Comparison of ENCODE assay signal across 21 mouse cellular contexts in genomic region chr3:144708612-144709011, GRCm38 (mm10). TPM values are rescaled to one million over a fixed set of nuclear protein-coding genes. Genes with fewer than 3 reads are reported as not detected.
DNase-seq lines count a peak whose midpoint lies in the region; ATAC-seq and TF ChIP-seq lines count a peak whose summit lies in the region.
"Had no signal": no experiment of that assay in that cellular context is flagged by ENCODE, and none has a peak within 500 bp of the region (broad histone marks: within the 10 kb centered on the region; RNA-seq: fewer than 3 reads in every experiment).

No protein-coding gene starts in this region.

- H3K4me1 ChIP-seq in heart, embryonic 10.5 days = 0 out of 2 replicates have a peak, but pooled peaks cover 6% of the 10 kb centered on the region
- H3K4me1 ChIP-seq in liver, adult 2 months (ENCODE audit: control insufficient read depth, insufficient read depth, low read length) = peaks cover 3% of the 10 kb centered on the region; the same call in 1 of the 2 replicates
- no peaks in the 10 kb centered on the region for H3K4me1 ChIP-seq in liver, embryonic 16.5 days (ENCODE audit: control insufficient read depth, low read depth, low read length)
- H3K4me1 ChIP-seq in liver, postnatal 0 days (ENCODE audit: insufficient read depth) = no peaks in the 10 kb centered on the region

- no peak overlapping the region for H3K4me2 ChIP-seq in liver, embryonic 16.5 days (ENCODE audit: low read depth, low read length)
- H3K4me2 ChIP-seq in liver, postnatal 0 days (ENCODE audit: low read depth, low read length) = no peak overlapping the region

- H3K9me3 ChIP-seq in heart, embryonic 10.5 days = no peaks in the 10 kb centered on the region
- no peaks in the 10 kb centered on the region for H3K9me3 ChIP-seq in liver, embryonic 16.5 days (replicated peaks; ENCODE audit: control insufficient read depth, low read length)
- H3K9me3 ChIP-seq in liver, postnatal 0 days (ENCODE audit: low read length) = no peaks in the 10 kb centered on the region
- H3K9me3 ChIP-seq: G1E had no signal

- H3K79me2 ChIP-seq in liver, adult 2 months (ENCODE audit: control insufficient read depth, insufficient read depth, low read length) = peaks cover 9% of the 10 kb centered on the region; the same call in 1 of the 2 replicates

- ATAC-seq in liver, embryonic 16.5 days (ENCODE audit: low read depth) = 0 out of 2 replicates have a peak, but pooled peaks have one; percentile 16
- no peak for ATAC-seq in liver, postnatal 0 days
- ATAC-seq: activated CD4-positive, CD25-positive, alpha-beta regulatory T cell, adult 4 months; CD4-positive, CD25-positive, alpha-beta regulatory T cell, adult 4 months; Patski had no signal

- DNase-seq in heart, adult 11 months = peak; percentile 80
- no peak for DNase-seq in heart, embryonic 10.5 days (ENCODE audit: low spot score)
- peak; percentile 75 for DNase-seq in liver, adult 2 months (ENCODE audit: extremely low read depth, low read depth, low spot score)
- no peak for DNase-seq in liver
- DNase-seq in liver, postnatal 0 days = no peak
- DNase-seq: adrenal gland, adult 2 months; adrenal gland, adult 8-10 months; adrenal gland, postnatal 10 days; adrenal gland, postnatal 14 days; adrenal gland, postnatal 25 days; adrenal gland, postnatal 36 days; B cell, adult 2 months; cerebellum, adult 11 months; cerebellum, adult 11-12 months; cerebellum, adult 18-20 months had no signal

- H3K9ac ChIP-seq in liver, adult 2 months (ENCODE audit: low read depth, low read length) = no peak overlapping the region
- H3K9ac ChIP-seq in liver, embryonic 16.5 days (ENCODE audit: low read depth, low read length) = no peak overlapping the region
- no peak overlapping the region for H3K9ac ChIP-seq in liver, postnatal 0 days (replicated peaks)

- no peak overlapping the region for H3K27ac ChIP-seq in heart, embryonic 10.5 days
- no peak overlapping the region for H3K27ac ChIP-seq in liver, adult 2 months (replicated peaks; ENCODE audit: insufficient read depth, low read depth, low read length)
- H3K27ac ChIP-seq in liver, embryonic 16.5 days (ENCODE audit: low read length) = no peak overlapping the region
- H3K27ac ChIP-seq in liver, postnatal 0 days (ENCODE audit: low read depth) = no peak overlapping the region

- 85% methylated on average over 5 of the region's 5 CpGs for WGBS in heart, embryonic 10.5 days
- 40% methylated on average over 5 of the region's 5 CpGs for WGBS in liver, adult 2 months
- 85% methylated on average over 5 of the region's 5 CpGs for WGBS in liver, embryonic 16.5 days (ENCODE audit: insufficient replicate concordance)
- 79% methylated on average over 5 of the region's 5 CpGs for WGBS in liver, postnatal 0 days (ENCODE audit: insufficient replicate concordance)

- TF ChIP-seq EP300 in liver, postnatal 0 days (IDR thresholded peaks at IDR 0.05; ENCODE audit: low read depth) = no peak

- no peak for TF ChIP-seq CTCF in liver, adult 2 months (IDR thresholded peaks at IDR 0.05; ENCODE audit: low read depth, low read length)
- no peak for TF ChIP-seq CTCF in liver, postnatal 0 days (IDR thresholded peaks at IDR 0.05; ENCODE audit: low read depth)

- no peak for TF ChIP-seq POLR2A in liver, adult 2 months (IDR thresholded peaks at IDR 0.05; ENCODE audit: extremely low read depth, insufficient read depth, low read length)

- peaks cover 78% of the 10 kb centered on the region for H3K36me3 ChIP-seq in heart, embryonic 10.5 days
- H3K36me3 ChIP-seq in liver, adult 2 months (ENCODE audit: control insufficient read depth, insufficient read depth, low read length) = peaks cover 34% of the 10 kb centered on the region
- peaks cover 28% of the 10 kb centered on the region for H3K36me3 ChIP-seq in liver, embryonic 16.5 days (ENCODE audit: control insufficient read depth, insufficient read depth)
- H3K36me3 ChIP-seq in liver, postnatal 0 days (replicated peaks; ENCODE audit: insufficient read depth, low read length) = peaks cover 43% of the 10 kb centered on the region

- H3K4me3 ChIP-seq in heart, embryonic 10.5 days = no peak overlapping the region
- no peak overlapping the region for H3K4me3 ChIP-seq in liver, adult 2 months (ENCODE audit: insufficient read depth, low read depth, low read length)
- no peak overlapping the region for H3K4me3 ChIP-seq in liver, embryonic 16.5 days (ENCODE audit: low read depth, low read length)
- no peak overlapping the region for H3K4me3 ChIP-seq in liver, postnatal 0 days (ENCODE audit: low read depth, low read length)

- no peaks in the 10 kb centered on the region for H3K27me3 ChIP-seq in heart, embryonic 10.5 days (ENCODE audit: insufficient read depth, poor library complexity, severe bottlenecking)
- H3K27me3 ChIP-seq in liver, adult 2 months (ENCODE audit: control insufficient read depth, insufficient read depth, low read length) = no peaks in the 10 kb centered on the region
- no peaks in the 10 kb centered on the region for H3K27me3 ChIP-seq in liver, embryonic 16.5 days (ENCODE audit: control insufficient read depth, insufficient read depth, low read depth, low read length)
- H3K27me3 ChIP-seq in liver, postnatal 0 days (ENCODE audit: insufficient read depth, low read length) = no peaks in the 10 kb centered on the region
- H3K27me3 ChIP-seq: CH12.LX, Patski had no signal

RNA-seq across cellular contexts. Expression of gene Sh3glb1, which starts 11.5 kb away (rescaled TPM):
- polyA plus RNA-seq in heart, embryonic 10.5 days (2016; fragmentation: Nextera tagmentation; extraction: Ambion mirVana) = 99.9 and 114 TPM in 2 replicates
- total RNA-seq in liver, adult 2 months (2014; rRNA removed) = 28.2 and 31.8 TPM in 2 replicates
- polyA plus RNA-seq in liver, adult 2 months (2012; rRNA removed) = 7.7 and 8.0 TPM in 2 replicates
- polyA plus RNA-seq in liver, embryonic 16.5 days (2015; fragmentation: Nextera tagmentation; extraction: Ambion mirVana) = 78.8 and 83.3 TPM in 2 replicates
- 84.8 and 91.2 TPM in 2 replicates for polyA plus RNA-seq in liver, postnatal 0 days (2015; fragmentation: Nextera tagmentation; extraction: Ambion mirVana)

RNA-seq across cellular contexts. Expression of gene Clca3a1, which starts 52.2 kb away (rescaled TPM):
- 4.1 and 9.1 TPM in 2 replicates for polyA plus RNA-seq in heart, embryonic 10.5 days (2016; fragmentation: Nextera tagmentation; extraction: Ambion mirVana)
- 5.0 and 6.2 TPM in 2 replicates for total RNA-seq in liver, adult 2 months (2014; rRNA removed)
- 1.8 and 2.6 TPM in 2 replicates for polyA plus RNA-seq in liver, adult 2 months (2012; rRNA removed)
- 4.5 and 4.9 TPM in 2 replicates for polyA plus RNA-seq in liver, embryonic 16.5 days (2015; fragmentation: Nextera tagmentation; extraction: Ambion mirVana)
- 8.3 and 8.5 TPM in 2 replicates for polyA plus RNA-seq in liver, postnatal 0 days (2015; fragmentation: Nextera tagmentation; extraction: Ambion mirVana)
- total RNA-seq: CH12.LX had no signal

Comparison
In these comparisons a context has a peak if more than half of its experiments do, and no peak if none do; other contexts are left out.
1. DNase-seq: peak in heart, adult 11 months (single experiment) and liver, adult 2 months (single experiment); none in heart, embryonic 10.5 days (single experiment), liver (single experiment) and liver, postnatal 0 days (single experiment).